Mouse (Mus musculus) liver (tissue): ENCODE results near the gene Bloc1s3.
A peak's percentile ranks its signal among the peaks of the same experiment; 100 is the strongest.

Source experiments
- DNase-seq: peaks from one replicate; pipeline ENCODE4 v3.0.0-alpha.2; 2020; ENCODE audit warnings: mixed read lengths

Gene Bloc1s3

DNA sequence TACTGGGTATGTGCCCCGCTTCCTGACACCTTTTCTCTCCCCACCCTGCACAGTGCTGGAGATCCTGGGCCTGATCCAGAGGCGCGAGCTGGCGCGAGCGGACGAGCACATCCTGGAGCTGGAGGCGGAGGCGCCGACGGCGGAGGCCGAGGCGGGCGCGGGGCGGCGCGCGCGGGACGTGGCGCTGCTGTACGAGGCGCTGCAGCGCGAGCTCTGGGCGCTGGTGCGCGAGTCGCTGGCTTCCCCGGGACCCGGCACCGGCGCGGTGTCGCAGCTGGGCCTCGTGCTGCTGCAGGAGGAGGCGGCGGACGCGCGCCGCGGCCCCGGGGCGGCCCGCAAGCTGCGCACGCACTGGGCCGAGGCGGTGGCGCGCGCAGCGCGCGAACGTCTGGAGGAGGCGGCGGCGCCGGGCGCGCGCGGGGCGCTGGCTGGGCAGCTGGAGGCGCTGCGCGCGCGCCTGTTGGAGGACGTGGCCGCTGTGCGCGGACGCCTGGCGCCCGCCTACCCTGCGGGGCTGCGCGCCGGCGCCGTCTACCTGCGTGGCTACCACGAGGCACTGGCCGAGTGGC, 34.2 kb downstream of the Bloc1s3 start:
- peak; percentile 69 for DNase-seq

DNA sequence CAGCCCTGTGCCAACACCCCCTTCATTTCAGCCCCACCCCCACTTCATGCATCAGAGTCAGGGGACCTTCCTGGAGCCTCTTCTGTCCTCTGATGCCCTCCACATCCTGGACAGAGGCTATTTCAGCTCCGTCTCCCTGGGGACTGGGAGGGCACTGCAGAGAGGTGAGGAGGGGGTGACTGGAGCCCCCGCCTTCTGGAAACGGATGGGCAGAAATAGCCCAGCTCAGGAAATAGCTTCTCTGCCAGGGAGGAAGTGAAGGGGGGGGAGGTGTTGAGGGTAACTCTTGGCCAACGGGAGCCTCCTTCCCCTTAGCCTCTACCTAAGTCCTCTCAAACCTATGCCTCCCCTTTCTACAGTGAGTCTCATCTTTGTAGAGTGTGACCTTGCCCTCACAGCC, 35.8 kb downstream of the Bloc1s3 start:
- DNase-seq = peak; percentile 41

DNA sequence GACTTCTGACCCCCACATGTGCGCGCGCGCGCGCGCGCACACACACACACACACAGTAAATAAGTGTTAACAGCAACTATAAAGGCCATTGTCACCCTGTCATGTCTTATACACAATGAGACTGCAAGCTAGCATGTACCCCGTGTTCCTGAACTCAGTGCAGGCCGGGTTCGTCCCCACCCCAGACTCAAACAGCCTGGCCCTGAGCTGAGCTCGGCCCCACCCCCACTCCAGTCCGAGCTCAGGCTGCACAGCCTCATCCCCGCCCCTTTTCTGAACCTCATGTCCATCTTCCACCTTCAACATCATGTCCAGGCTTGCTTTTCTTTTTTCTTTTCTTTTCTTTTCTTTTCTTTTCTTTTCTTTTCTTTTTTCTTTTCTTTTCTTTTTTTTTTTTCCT, 37.9 kb downstream of the Bloc1s3 start:
- DNase-seq = no peak

DNA sequence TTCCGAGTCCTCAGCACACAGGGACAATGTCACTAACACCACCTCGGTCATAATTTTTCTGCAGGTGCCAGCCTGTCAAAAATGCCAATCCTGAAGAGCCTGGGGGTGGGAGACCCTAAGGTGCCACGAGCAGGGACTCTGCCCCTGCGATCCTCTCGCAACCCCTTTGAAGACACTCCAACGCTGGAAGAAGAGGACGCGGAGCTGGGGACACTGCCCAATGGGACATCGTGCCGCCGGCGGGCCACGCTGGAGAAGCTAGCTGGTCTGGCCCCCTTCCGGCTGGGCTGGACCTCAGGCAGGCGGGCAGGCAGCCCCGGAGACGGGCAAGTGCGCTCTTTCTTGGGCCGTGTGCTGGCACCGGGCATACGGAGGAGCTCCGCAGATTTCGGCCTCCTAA, 38.8 kb downstream of the Bloc1s3 start:
- DNase-seq = no peak

DNA sequence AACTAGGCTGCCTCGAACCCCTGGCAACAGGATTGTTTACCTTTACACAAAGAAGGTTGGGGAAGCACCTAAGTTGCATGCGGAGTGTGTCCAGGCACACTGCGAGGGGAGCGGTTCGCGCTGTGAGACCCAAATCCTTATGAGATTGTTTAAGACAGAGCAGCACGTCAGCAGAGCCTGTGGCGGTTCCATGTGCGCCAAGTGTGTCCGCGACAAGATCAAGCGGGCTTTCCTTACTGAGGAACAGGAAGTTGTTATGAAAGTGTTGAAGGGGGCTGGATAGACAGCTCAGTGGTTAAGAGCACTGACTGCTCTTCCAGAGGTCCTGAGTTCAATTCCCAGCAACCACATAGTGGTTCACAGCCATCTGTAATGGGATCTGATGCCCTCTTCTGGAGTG, 39.9 kb downstream of the Bloc1s3 start:
- DNase-seq = no peak

DNA sequence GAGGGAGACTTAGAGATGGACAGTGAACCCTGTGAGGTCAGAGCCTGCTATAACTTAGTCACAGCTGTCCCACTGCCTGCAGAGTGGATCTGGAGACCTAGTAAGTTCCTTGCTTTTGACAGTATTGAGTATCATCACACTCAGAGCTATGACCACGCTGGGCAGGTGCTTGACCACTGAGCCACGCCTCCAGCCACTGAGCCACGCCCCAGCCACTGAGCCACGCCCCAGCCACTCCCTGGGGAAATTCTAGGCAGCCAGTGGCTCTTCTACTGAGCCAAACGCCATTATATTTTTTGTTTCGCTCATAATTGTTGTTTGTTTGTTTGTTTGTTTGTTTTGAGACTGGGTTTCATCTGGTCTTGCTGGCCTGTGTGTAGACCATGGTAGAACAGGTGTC, 40.5 kb downstream of the Bloc1s3 start:
- peak; percentile 54 for DNase-seq

DNA sequence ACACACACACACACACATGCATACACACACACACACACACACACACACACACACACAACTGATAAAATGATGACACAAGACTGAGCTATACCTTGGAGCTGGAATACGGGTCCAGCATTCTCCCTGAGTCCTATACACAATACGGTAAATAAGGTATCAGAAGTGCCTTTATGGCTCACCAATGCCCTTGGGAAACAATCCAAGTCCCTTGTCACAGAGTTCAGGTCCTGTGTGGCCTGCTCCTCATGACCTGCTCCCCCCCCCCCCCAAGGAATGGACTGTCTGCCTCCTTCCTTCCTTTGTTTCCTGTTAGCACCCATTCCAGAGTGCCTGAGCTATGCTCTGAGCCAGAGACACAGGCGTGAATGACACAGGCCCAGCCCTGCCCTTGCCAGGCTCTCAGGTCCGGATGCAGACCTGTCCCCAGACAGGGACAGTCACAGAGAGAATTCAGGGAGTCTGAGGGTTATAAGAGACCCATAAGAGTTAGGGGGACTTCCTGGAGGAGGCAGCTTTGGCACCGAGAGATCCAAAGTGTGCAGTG, 41.5 kb downstream of the Bloc1s3 start:
- no peak for DNase-seq

DNA sequence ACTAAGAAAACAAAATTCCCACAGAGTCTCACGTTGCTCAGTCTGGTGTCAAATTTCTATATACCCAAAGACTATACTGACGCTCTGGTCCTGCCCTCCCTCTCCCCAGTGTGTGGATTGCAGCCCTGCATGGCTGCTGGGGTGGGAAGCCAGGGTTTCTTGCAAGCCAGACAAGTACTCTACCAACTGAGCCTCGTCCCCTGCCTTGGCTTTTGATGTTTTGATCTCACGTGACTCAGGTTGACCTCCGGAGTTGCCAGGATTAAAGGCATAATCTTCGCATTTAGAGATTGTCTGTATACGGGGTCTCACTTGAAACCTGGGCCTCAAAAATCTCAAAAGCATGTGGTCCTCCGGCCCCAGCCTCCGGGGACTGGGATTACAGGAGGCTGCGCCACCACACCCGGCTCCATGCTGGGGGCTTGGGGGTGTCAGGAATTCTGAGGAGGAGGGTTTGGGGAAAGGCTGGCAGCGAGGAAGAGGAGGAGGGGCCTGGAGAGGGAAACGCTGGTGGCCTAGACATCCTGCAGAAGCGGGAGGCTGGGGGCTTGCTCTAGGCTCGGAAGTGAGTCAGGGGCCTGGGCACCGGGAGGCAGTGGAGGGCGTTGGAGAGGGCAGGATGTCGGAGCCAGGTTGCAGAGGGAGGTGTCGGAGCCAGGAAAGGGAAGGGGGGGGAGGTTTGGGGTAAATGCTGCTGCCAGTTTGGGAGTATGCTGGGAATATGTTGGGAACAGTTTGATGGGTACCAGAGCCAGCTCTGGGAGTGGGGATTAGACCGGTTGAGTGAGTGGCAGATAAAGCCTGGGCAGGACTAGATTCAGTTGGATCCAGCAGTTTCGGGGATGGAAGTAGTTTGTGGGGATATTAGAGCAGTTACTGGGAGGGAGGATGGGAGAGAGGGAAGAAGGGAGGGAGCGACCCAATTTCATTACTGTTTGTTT, 43.5 kb downstream of the Bloc1s3 start:
- DNase-seq = no peak

DNA sequence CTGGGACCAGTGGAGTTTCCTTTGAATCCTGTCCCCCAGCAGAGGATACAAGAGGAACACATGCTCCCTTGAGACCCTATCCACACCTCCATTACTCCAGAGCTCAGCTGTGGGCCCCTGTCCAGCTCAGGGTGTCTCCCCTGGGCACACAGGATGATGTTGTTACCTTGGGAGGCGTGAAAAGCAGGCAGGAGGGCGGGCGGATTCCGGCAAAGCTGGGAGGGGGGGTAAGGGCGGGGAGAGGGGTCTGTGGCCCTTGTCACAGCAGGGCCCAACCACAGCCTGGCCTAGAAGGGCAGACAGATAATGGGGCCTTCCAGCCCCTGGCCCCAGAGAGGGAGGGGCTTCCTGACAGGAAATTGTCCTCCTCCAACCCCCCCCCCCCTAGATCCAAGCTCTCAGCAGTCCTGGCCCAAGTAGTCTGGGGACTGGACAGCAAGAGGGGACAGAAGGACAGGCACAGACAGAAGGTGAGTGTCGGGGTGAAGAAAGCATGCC, 45.2 kb downstream of the Bloc1s3 start, which contains the start of gene Exoc3l2:
Gene Exoc3l2 (plus strand): TSS at position 448 of the 498 bp plus-strand sequence.
- DNase-seq = peak; percentile 46

DNA sequence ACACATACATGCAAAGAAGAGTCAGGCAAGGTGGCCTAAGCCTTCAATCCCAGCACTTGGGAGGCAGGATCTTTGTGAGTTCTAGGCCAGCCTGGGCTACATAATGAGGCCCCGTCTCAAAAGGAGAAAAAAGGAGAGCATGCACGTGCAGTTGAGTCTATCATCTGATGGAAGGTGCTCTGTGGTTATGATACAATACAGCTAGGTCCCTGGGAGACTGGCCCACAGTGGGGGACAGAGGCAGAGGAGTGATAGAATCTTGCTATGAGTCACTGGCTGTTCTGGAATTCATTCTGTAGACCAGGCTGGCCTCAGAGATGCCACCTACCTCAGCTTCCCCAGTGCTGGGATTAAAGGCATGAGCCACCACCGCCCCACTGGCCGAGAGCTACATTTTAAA, 45.7 kb downstream of the Bloc1s3 start:
- no peak for DNase-seq

DNA sequence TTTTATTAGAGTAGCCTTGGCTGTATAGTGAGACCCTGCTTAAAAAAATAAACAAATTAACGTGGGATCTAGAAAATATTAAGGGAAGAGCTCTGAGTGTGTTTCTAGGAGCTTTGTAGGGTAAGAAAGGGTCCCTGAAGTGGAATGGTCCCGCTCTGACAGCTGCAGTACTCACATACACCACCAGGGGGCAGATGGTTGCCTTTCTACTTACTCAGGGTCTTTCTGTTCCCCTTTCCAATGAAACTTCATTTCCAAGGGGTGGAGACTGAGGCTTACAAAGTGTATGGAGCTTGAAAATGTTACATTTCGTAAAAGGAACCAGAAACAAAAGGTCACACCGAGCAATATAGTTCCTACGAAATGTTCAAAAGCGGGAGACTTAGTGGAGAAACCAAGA, 46.7 kb downstream of the Bloc1s3 start:
- peak; percentile 72 for DNase-seq

DNA sequence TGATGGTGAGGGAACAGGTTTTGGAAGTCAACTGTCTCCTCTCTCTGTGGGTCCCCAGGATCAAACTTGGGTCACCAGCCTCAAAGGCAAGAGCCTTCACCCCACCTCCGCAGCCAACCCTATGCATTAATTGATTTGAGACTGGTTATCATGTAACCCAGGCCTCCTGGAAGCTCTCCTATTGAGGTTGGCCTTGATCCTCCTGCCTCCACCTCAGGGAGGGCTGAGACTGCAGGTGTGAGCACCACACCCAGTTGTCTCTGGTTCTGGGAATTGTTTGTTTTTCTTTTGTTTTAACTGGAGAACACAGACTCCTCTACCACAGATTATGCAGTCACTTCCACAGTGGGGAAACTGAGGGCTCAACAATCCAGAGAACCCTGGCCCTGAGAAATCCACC, 47.7 kb downstream of the Bloc1s3 start:
- DNase-seq = no peak

DNA sequence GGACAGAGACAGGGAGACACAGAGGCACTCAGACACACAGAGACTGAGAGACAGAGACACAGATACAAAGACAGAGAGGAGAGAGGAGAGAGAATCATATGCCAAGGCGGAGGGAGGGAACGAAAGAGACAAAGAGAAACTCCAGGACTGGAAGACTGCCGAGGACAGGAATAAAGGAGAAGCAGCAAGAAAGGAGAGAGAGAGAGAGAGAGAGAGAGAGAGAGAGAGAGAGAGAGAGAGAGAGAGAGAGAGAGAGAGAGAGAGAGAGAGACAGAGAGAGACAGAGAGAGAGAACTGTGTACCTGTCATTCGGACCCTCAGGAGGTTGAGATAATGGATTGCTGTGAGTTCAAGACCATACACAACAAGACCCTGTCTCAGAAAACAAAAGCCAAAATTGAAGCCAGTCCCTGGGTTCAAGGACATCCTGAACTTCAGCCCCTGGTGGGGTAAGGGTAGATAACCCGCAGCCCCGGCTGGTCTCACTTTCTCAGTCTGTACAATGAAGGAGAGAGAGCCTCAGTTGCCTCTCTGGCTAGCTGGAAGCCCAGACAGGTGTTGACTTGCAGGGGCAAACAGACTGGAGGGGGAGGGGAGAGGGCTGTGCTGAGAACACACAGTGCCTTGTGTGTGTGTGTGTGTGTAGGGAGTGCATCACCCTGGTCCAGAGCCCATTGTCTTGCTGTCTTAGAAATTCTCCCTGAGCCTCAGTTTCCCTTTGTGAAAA, 48.9 kb downstream of the Bloc1s3 start:
- no peak for DNase-seq

DNA sequence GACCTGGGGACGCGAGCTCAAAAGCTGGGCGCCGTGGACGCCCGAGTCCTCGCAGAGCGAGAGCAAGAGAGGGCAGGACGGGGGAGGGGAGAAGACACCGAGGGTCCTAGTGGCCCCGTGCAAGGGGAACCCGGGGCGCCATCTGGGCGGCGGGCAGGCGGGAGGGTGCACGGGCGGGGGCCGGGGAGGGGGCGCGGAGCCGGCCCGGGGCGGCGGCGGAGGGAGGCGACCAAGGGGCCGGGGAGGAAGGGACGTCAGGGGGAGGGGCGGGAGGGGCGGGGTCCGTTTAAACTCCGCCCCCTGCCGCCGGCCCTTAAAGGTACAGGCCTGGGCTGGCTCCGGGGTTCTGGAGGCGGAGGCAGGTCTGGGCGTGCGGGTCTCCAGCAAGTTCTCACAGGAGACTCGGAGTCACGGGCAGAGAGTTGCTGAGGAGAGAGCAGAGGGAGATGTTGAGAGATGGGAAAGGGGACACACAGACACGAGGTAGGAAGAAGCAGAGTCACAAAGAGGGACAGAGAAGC, 49.5 kb downstream of the Bloc1s3 start, which contains the start of gene Mark4:
Gene Mark4 (minus strand): TSS at position 231 of the 521 bp plus-strand sequence.
- DNase-seq = peak; percentile 87

DNA sequence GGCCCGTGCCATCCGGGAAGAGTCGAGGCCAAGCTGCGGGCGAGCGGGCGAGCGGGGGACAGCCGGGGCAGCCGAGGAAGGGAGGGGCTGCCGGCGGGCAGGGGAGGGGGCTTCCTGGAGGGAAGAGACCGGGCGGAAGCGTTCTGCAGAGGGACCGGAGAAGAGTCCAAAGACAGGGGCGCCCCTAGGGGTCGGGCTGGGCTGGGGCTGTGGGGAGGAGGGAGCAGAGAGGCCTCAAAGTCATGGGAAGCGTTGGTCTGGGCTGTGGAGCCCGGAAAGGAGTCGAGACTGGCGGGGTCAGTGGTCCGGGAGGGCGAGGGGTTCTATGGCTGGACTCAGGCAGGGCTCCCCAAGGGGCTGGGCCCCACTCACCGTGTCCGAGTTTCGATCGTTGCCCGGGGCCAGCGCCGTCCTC, 50.1 kb downstream of the Bloc1s3 start:
- peak; percentile 63 for DNase-seq

DNA sequence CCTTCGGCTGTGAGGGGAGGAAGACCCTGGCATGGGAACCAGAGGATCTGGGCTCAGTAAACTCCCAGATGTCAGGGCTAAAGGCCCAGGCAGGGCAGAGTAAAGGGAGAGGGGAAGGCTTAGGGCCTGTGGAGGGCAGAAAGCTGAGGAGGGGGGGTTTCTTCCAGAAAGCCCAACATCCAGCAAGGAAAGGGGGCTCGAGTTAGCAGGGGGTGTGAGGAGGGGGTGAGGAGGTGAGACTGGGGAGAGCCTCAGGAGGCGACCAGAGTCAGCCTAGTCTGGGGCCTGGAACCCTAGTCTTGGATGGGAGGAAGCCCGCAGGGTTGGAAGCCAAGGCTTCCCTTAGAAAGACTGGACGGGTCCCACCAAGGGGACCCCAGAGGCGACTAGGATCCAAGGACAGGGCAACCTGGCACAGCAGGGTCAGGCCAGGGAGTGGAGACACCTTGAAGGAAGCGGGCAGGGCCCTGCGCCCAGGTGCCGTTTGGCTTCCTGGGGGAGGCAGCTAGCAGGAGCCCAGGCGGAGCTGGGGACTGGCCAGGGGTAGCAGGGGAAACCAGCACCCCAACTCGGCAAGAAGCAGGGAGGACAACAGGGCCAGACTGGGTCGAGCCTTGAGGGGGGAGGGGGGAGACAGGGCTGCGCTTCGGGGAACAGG, 50.6 kb downstream of the Bloc1s3 start:
- DNase-seq = no peak

DNA sequence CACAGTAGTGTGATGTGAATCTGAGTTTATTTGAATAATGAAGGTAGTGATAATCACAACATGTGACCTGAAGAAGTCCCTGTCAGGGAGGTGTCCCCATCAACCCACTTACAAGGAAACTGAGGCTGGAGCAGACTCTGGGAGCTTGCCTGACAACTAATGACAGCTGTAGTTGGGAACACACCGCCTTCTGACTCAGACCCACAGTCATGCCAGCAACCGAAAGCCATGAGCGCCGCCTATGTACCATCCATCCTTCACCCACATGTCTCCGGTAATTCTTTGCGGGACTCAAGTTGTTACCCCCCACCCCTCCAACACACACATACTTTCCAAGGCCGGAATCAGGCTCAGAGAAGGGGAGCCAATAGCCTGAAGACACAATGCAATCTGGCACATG, 51.5 kb downstream of the Bloc1s3 start:
- no peak for DNase-seq

DNA sequence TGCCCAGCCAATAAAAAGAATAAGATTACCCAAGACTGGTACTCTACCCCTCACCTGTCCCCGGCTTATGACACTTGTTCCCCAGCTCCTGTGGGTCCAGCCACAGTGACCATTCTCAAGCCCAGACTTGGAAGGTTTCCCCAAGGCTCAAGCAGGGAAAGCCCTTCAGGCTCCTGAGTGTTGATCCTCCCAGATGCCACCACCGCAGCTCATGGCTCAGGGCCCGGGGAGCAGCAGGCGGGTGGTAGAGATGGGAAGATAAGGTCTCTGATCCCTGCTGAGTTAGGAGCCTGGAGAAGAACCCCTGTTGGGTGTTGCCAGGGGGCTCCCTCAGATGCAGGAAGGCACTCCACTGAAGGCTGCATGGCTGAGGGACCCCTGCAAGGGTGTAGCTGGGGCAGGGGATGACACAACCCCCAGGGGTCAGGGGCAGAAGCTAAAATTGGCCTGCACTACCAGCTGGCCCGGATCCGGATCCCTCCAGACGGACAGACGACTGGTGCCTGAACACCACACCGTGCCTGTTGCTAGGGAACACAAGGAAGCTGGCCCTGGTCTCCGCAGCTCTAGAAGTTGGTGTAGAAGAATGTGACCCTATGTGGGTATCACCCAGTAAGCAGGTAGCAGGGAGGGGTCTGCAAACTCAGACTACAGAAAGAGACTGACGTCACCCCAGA, 52.2 kb downstream of the Bloc1s3 start:
- no peak for DNase-seq

DNA sequence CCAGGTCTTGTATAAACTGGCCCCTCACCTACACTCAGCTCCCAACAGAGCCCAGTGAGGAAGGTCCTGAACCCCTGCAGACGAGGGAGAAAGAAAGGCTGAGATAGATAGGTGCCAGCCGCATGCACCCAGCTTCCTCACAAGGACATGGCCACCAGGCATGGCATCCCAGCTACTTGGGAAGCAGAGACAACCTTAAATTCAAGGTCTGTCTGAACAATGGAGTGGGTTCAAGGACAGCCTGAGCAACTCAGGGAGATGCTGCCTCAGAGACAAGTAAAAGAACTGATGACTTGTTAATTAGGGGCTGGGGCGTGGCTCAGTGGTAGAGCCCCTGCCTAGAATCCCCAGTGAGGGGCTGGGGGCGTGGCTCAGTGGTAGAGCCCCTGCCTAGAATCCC, 53.0 kb downstream of the Bloc1s3 start:
- DNase-seq = no peak
